Mouse (Mus musculus): ENCODE data around the gene Ccdc63. TPM values are rescaled to one million over a fixed set of nuclear protein-coding genes. Genes with fewer than 3 reads are reported as not detected.

The Ccdc63 gene
- polyA plus RNA-seq, 1 experiment from 2014 or later = not detected

- Histone ChIP-seq H3K4me1 (ENCODE audit: control insufficient read depth, insufficient read depth, low read length) (no peaks in the 10 kb centered on the region), H3K9ac (replicated peaks; ENCODE audit: low read depth, low read length) (no peak overlapping the region), H3K4me2 (replicated peaks; ENCODE audit: low read depth, low read length) (no peak overlapping the region), H3K27ac (ENCODE audit: low read length) (no peak overlapping the region), H3K4me3 (ENCODE audit: low read depth, low read length) (no peak overlapping the region), H3K9me3 (ENCODE audit: control insufficient read depth, low read depth, low read length) (no peaks in the 10 kb centered on the region), H3K27me3 (ENCODE audit: control insufficient read depth, insufficient read depth, low read length) (no peaks in the 10 kb centered on the region), H3K36me3 (ENCODE audit: control insufficient read depth, insufficient read depth, low read length) (no peaks in the 10 kb centered on the region)
- ATAC-seq (ENCODE audit: insufficient number of reproducible peaks, insufficient read depth, low FRiP score, low read depth) = no peak
- 71% methylated on average over 8 of the region's 8 CpGs for WGBS
These were observed 15.3 kb downstream of the Ccdc63 start for GRCm38 (mm10) chr5:122125211-122125760.

- H3K27me3 ChIP-seq (ENCODE audit: control insufficient read depth, insufficient read depth, low read length) = no peaks in the 10 kb centered on the region
- no peak overlapping the region for H3K4me3 ChIP-seq (ENCODE audit: low read depth, low read length)
- H3K4me2 ChIP-seq (replicated peaks; ENCODE audit: low read depth, low read length) = no peak overlapping the region
- no peaks in the 10 kb centered on the region for H3K4me1 ChIP-seq (ENCODE audit: control insufficient read depth, insufficient read depth, low read length)
- no peaks in the 10 kb centered on the region for H3K9me3 ChIP-seq (ENCODE audit: control insufficient read depth, low read depth, low read length)
- 89% methylated on average over 6 of the region's 6 CpGs for WGBS
- no peaks in the 10 kb centered on the region for H3K36me3 ChIP-seq (ENCODE audit: control insufficient read depth, insufficient read depth, low read length)
- ATAC-seq (ENCODE audit: insufficient number of reproducible peaks, insufficient read depth, low FRiP score, low read depth) = no peak
- no peak overlapping the region for H3K27ac ChIP-seq (ENCODE audit: low read length)
- no peak overlapping the region for H3K9ac ChIP-seq (replicated peaks; ENCODE audit: low read depth, low read length)
These were observed 24.4 kb downstream of the Ccdc63 start for GRCm38 (mm10) chr5:122116243-122116642.

GRCm38 (mm10) chr5:122115266-122115763 lies 25.3 kb downstream of the Ccdc63 start:
- H3K27me3 ChIP-seq (ENCODE audit: control insufficient read depth, insufficient read depth, low read length) = no peaks in the 10 kb centered on the region
- H3K4me2 ChIP-seq (replicated peaks; ENCODE audit: low read depth, low read length) = no peak overlapping the region
- H3K4me1 ChIP-seq (ENCODE audit: control insufficient read depth, insufficient read depth, low read length) = no peaks in the 10 kb centered on the region
- ATAC-seq (ENCODE audit: insufficient number of reproducible peaks, insufficient read depth, low FRiP score, low read depth) = no peak
- no peaks in the 10 kb centered on the region for H3K36me3 ChIP-seq (ENCODE audit: control insufficient read depth, insufficient read depth, low read length)
- H3K4me3 ChIP-seq (ENCODE audit: low read depth, low read length) = no peak overlapping the region
- H3K9me3 ChIP-seq (ENCODE audit: control insufficient read depth, low read depth, low read length) = no peaks in the 10 kb centered on the region
- WGBS = 94% methylated on average over 9 of the region's 9 CpGs
- no peak overlapping the region for H3K9ac ChIP-seq (replicated peaks; ENCODE audit: low read depth, low read length)
- no peak overlapping the region for H3K27ac ChIP-seq (ENCODE audit: low read length)

- H3K4me3 ChIP-seq (ENCODE audit: low read depth, low read length) = no peak overlapping the region
These were observed 26.4 kb downstream of the Ccdc63 start for GRCm38 (mm10) chr5:122114176-122114575.

GRCm38 (mm10) chr5:122113450-122113849 lies 27.2 kb downstream of the Ccdc63 start:
- Histone ChIP-seq H3K27me3 (ENCODE audit: control insufficient read depth, insufficient read depth, low read length) (no peaks in the 10 kb centered on the region), H3K36me3 (ENCODE audit: control insufficient read depth, insufficient read depth, low read length) (no peaks in the 10 kb centered on the region), H3K9me3 (ENCODE audit: control insufficient read depth, low read depth, low read length) (no peaks in the 10 kb centered on the region), H3K4me3 (ENCODE audit: low read depth, low read length) (no peak overlapping the region), H3K27ac (ENCODE audit: low read length) (no peak overlapping the region), H3K4me1 (ENCODE audit: control insufficient read depth, insufficient read depth, low read length) (no peaks in the 10 kb centered on the region), H3K4me2 (replicated peaks; ENCODE audit: low read depth, low read length) (no peak overlapping the region), H3K9ac (replicated peaks; ENCODE audit: low read depth, low read length) (no peak overlapping the region)
- no peak for ATAC-seq (ENCODE audit: insufficient number of reproducible peaks, insufficient read depth, low FRiP score, low read depth)
- 71% methylated on average over 7 of the region's 7 CpGs for WGBS

More at GRCm38 (mm10) chr5:122114176-122114575, 26.4 kb downstream of the Ccdc63 start:
- Histone ChIP-seq H3K9ac (replicated peaks; ENCODE audit: low read depth, low read length) (no peak overlapping the region), H3K27me3 (ENCODE audit: control insufficient read depth, insufficient read depth, low read length) (no peaks in the 10 kb centered on the region), H3K4me2 (replicated peaks; ENCODE audit: low read depth, low read length) (no peak overlapping the region), H3K27ac (ENCODE audit: low read length) (no peak overlapping the region), H3K9me3 (ENCODE audit: control insufficient read depth, low read depth, low read length) (no peaks in the 10 kb centered on the region), H3K4me1 (ENCODE audit: control insufficient read depth, insufficient read depth, low read length) (no peaks in the 10 kb centered on the region), H3K36me3 (ENCODE audit: control insufficient read depth, insufficient read depth, low read length) (no peaks in the 10 kb centered on the region)
- ATAC-seq (ENCODE audit: insufficient number of reproducible peaks, insufficient read depth, low FRiP score, low read depth) = no peak
- 2% methylated on average over 2 of the region's 2 CpGs for WGBS

GRCm38 (mm10) chr5:122111933-122112248 lies 28.7 kb downstream of the Ccdc63 start:
- no peak for ATAC-seq (ENCODE audit: insufficient number of reproducible peaks, insufficient read depth, low FRiP score, low read depth)
- no peak overlapping the region for H3K4me3 ChIP-seq (ENCODE audit: low read depth, low read length)
- no peak overlapping the region for H3K27ac ChIP-seq (ENCODE audit: low read length)
- 37% methylated on average over 4 of the region's 4 CpGs for WGBS
- H3K27me3 ChIP-seq (ENCODE audit: control insufficient read depth, insufficient read depth, low read length) = no peaks in the 10 kb centered on the region
- H3K9me3 ChIP-seq (ENCODE audit: control insufficient read depth, low read depth, low read length) = no peaks in the 10 kb centered on the region
- H3K9ac ChIP-seq (replicated peaks; ENCODE audit: low read depth, low read length) = no peak overlapping the region
- no peak overlapping the region for H3K4me2 ChIP-seq (replicated peaks; ENCODE audit: low read depth, low read length)
- H3K4me1 ChIP-seq (ENCODE audit: control insufficient read depth, insufficient read depth, low read length) = no peaks in the 10 kb centered on the region
- H3K36me3 ChIP-seq (ENCODE audit: control insufficient read depth, insufficient read depth, low read length) = no peaks in the 10 kb centered on the region

- Histone ChIP-seq H3K9me3 (ENCODE audit: control insufficient read depth, low read depth, low read length) (no peaks in the 10 kb centered on the region), H3K9ac (replicated peaks; ENCODE audit: low read depth, low read length) (no peak overlapping the region), H3K27me3 (ENCODE audit: control insufficient read depth, insufficient read depth, low read length) (no peaks in the 10 kb centered on the region), H3K4me1 (ENCODE audit: control insufficient read depth, insufficient read depth, low read length) (no peaks in the 10 kb centered on the region), H3K4me2 (replicated peaks; ENCODE audit: low read depth, low read length) (no peak overlapping the region), H3K4me3 (ENCODE audit: low read depth, low read length) (no peak overlapping the region), H3K27ac (ENCODE audit: low read length) (no peak overlapping the region), H3K36me3 (ENCODE audit: control insufficient read depth, insufficient read depth, low read length) (no peaks in the 10 kb centered on the region)
- 67% methylated on average over 26 of the region's 26 CpGs for WGBS
- ATAC-seq (ENCODE audit: insufficient number of reproducible peaks, insufficient read depth, low FRiP score, low read depth) = no peak
These were observed 29.3 kb downstream of the Ccdc63 start for GRCm38 (mm10) chr5:122111091-122111932.

GRCm38 (mm10) chr5:122110625-122111024 lies 30.0 kb downstream of the Ccdc63 start:
- WGBS = 88% methylated on average over 13 of the region's 13 CpGs
- no peaks in the 10 kb centered on the region for H3K4me1 ChIP-seq (ENCODE audit: control insufficient read depth, insufficient read depth, low read length)
- no peak overlapping the region for H3K4me2 ChIP-seq (replicated peaks; ENCODE audit: low read depth, low read length)
- no peaks in the 10 kb centered on the region for H3K27me3 ChIP-seq (ENCODE audit: control insufficient read depth, insufficient read depth, low read length)
- no peak overlapping the region for H3K27ac ChIP-seq (ENCODE audit: low read length)
- ATAC-seq (ENCODE audit: insufficient number of reproducible peaks, insufficient read depth, low FRiP score, low read depth) = no peak
- H3K9ac ChIP-seq (replicated peaks; ENCODE audit: low read depth, low read length) = no peak overlapping the region
- H3K9me3 ChIP-seq (ENCODE audit: control insufficient read depth, low read depth, low read length) = no peaks in the 10 kb centered on the region
- no peak overlapping the region for H3K4me3 ChIP-seq (ENCODE audit: low read depth, low read length)
- no peaks in the 10 kb centered on the region for H3K36me3 ChIP-seq (ENCODE audit: control insufficient read depth, insufficient read depth, low read length)

Data from stomach, embryonic 14.5 days (tissue).